Mouse (Mus musculus) kidney, postnatal 10 days (tissue): ENCODE data around the gene Fyb.

Source experiments
- DNase-seq: peaks from one replicate; pipeline ENCODE4 v3.0.0; 2021; ENCODE audit warnings: mixed read lengths

Fyb gene

DNA sequence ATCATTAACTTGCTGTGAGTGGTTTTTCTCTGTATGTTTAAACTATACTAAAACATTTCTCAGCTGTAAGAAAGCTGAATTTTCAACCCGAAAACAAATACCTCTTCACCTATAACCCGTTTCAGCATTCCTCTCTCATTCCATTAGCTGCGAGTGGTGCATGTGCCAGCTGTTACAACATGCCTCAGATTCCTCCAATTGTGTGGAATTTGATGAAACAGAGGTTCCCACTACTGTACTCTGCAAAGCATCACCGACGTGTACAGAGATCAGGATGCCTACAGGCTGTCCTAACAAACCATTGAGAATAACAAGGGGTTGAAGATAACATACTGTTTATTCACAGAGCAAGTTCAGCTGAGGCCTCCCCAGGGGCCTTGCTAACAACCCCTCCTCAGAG, 143.4 kb downstream of the Fyb start:
- DNase-seq: no peak

DNA sequence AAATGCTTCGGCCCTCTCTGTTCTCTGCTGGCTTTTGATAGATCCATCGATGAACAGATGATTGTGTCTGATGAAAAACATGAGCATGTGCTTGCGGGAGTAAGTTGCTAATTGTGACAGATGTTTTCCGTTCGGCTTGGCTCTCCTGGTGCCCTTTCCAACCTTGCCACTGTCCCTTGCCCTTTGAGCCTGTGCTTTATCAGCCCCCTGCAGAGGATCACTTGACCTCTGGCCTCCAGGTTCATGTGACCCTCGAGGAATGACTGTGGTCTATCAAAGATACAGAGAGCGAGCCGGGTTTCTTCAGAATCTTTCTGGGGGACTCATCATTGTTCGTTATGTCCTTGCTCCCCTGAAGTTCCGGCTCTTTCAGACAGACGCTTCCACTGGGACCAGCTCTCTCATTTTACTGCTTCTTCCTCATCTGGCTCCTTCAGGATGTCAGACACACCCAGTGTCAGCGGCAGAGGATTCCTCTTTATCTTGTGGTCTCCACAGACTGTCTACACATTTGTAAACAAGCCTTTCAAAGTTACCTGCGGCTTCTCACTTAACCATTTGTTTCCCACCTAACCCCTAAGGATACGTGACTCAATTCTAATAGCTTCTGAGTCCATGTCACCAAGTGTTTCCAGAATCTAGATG, 146.3 kb downstream of the Fyb start:
- no peak for DNase-seq

DNA sequence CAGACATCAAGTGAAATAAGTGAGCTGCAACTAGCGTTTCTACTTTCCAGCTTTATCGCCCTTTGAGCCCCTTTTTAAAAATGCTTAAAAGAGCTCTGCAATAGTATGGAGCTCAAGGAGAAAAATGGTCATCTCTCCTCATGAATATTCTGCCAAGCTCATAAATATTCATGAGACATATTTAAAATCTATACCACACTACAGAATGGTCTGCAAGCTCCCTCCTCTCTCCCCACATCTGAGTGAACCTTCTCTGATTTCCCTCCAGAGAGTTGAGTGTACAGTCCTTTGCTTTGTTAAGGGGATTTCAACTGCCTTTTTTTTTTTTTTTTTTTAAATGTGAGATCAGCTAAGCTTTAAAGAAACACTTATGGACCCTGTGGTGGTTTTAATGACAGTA, 155.8 kb downstream of the Fyb start:
- DNase-seq: no peak

DNA sequence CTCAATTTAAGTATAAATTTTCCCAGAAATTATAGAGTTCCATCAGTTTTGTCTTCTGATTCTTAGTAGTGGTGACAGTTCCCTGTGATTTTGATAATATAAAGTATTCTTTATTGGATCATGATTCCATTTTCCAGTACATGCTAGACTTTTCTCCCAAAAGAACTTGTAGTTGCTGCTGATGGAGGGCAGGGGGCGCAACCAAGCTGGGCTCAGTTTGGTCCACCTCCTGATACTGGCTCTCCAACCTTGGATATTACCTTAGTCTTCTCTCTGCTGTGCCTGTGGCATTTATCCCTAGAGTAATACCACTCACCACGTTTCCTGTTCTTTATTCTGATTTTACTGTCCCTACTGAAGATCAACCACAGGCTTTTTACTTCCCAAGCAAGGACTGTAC, 179.5 kb downstream of the Fyb start:
- peak; percentile 35 for DNase-seq

DNA sequence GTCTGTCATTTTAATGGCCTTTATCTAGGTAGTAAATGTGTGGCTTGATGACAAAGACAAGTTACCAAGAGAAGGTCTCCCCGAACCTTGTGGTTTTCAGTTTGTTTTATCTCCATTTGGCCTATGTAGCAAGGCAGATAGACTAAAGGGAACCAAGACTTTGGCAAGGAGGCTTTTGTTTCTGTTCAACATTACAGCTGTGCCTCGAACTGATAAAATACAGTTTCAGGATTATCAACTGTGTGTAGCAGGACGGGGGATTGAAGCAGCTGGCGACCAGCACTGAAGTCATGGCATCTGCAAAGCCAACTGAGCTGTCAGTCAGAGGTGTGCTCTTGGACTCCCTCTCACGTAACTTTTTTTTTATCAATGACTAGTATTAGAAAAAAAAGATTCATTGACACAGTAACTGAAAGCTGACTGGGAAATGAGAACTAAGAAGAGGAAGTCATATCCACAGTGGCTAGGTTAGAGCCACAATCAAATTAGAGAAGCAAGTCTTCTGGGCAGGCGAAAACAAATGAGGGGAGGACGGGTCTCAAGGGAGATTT, 182.8 kb downstream of the Fyb start:
- DNase-seq: no peak

DNA sequence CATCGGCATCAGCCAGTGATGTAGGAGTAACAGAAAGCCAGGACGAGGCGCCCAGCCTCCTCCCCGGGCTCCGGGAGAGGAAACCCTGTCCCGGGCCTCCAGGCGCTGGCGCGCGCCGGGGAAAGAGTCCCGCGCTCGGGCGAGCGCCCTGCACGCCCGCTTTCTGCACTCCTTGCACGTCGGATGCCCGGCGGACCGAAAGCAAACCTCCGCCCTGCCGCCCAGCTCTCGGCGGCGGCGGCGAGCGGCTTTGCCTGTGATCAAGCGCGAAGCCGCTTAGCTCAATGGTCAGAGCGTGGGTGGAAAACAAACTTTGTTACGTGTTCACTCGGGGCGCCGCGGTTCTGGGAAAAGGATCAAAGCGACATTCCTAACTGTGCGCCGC, 184.9 kb downstream of the Fyb start:
- DNase-seq: peak; percentile 78

DNA sequence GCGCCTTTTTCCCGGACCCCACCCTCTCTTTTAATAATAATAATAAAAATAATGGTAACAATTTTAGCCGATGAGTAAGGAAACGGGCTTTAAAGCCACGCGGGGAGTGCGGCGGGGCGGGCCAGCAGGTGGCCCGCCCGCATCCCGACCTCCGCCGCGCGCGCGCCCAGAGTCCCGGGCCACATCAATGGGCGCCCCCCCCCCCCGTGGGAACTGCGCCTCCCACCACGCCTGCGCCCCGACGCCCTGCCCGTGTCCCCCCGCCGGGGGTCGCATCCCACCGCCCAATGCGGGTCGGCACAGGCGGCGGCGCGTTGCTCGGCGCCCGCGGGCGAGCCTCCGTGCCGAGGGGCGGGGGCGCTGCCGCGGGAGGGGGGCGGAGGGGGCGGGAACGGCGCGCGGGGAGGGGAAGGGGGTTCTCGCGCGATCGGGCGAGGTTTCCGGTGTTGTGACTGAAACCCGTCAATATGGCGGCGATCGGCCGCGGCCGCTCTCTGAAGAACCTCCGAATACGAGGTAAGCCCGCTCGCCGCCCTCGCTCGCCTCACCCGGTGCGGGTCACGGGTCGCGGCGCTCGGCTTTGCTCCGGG, 185.4 kb downstream of the Fyb start, which contains the start of gene Rictor:
Rictor (plus strand) TSS at position 444 of the 590 bp plus-strand sequence.
- peak; percentile 94 for DNase-seq

DNA sequence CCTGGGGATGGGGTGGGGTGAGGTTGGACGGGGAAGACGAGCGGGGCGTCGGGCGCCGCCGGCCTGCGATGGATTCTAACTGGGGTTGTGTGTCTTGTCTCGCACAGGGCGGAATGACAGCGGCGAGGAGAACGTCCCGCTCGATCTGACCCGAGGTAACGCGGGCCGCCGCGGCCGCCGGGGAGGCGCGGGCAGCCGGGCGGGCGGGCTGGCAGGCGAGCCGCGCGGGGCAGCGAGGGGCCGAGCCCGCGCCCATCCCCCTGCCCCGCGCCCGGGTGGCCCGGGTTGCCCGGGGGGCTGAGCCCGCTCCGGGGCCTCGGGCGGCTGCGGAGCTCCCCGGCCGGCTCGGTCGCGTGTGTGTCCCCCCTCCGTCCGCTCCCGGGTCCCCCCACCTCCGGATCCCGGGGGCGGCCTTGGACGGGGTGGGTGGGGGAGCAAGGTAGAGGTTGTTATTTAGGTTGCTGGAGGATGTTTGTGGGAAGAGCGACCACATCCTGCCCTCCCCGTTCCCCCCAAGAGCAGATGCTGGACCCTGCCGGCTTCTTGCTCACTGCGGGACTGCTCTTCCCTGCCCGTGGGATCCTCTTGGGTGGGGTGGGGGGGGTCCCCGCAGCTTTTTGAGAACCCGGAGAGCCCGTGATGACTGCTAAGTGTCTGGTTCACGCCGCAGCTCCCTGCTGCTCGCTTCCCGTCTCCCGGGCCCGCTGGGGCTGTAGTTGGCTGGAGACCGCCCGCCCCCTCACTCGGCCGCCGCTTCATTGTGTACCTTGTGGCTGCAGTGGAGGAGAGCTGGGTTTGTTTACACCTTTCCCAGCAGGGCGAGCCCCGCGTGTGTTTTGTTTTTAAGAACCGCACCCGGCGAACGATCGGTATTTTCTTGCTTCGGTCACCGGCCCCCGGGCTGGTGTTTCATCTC, 186.1 kb downstream of the Fyb start:
- peak; percentile 55 for DNase-seq

DNA sequence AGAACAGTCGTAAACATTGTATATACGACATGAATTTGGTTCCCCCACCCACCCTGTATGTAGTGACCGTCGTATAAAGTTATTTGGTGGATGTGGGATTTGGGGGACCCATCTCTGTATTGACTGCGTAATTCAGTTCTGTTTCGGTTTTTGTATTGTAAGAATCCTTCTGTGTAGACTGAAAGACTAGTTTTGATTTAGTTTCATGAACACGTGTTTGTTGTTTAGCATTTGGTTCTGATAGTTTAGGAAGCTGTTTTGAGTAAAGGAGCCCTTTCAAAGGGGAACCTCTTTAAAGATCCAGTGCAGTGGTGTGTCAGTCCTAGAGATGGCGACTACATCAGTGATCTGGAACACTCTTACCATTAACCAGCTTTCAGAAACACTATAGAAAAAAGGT, 187.0 kb downstream of the Fyb start:
- DNase-seq: no peak

DNA sequence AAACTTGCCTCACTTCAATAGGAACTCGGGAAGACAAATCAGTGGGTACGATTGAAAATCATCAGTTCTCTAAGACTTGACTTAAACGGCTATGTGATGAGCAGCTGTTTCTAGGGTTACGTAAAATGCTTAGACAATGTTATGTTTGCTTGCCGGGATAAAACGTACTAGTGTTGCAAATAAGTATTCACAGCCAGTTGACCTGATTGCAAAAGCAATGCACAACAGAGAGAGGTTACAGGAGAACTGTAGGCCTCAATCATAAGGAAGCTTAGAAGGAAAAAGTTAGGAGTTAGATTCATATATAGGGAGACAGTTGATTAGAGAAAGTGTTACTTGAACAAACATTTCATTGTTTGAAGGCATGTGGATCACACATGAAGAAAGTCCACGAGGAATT, 187.7 kb downstream of the Fyb start:
- no peak for DNase-seq

DNA sequence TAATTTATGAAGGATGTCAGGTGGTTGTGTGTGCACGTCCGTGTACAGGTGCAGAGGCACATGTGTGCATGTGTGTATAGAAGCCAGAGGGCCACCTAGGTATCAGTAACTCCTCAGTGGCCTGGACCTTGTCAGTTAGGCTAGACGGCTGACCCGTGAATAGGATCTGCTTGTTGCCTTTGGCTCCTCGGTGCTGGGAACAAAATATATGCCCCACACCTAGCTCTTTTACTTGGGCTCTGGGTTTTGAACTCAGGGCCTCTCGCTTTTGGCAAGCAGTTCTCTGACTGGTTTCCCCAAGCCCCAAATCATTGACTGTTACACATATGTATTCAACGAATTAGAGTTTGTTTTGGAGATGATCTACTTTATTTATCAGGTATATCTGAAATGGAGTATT, 188.6 kb downstream of the Fyb start:
- no peak for DNase-seq
